Mouse (Mus musculus) stomach, postnatal 0 days (tissue): ENCODE measurements around the gene Acot13. TPM values are rescaled to one million over a fixed set of nuclear protein-coding genes. Genes with fewer than 3 reads are reported as not detected.

Source experiments
- ATAC-seq: fragments of 200-750 bp; cut with Nextera tagmentation; 2 replicates; pipeline ENCODE4 v1.8.0; 2017; ENCODE audit not compliant: low FRiP score, low TSS enrichment
- DNase-seq: peaks from one replicate; pipeline ENCODE4 v3.0.0-alpha.2; 2016; ENCODE audit warnings: low spot score
- H3K27ac ChIP-seq: fragments of 300-500 bp; sonication (generic); replicated peaks from 2 replicates; pipeline ENCODE4 v1.5.1; 2014; ENCODE audit warnings: mild to moderate bottlenecking, control low read depth
- H3K27me3 ChIP-seq: fragments of 300-500 bp; sonication (generic); 2 replicates; pipeline ENCODE4 v1.6.1; 2014; ENCODE audit warnings: low read length; ENCODE audit not compliant: control insufficient read depth, insufficient read depth
- H3K36me3 ChIP-seq: fragments of 300-500 bp; sonication (generic); 2 replicates; pipeline ENCODE4 v1.6.1; 2014; ENCODE audit warnings: low read length, mixed read lengths; ENCODE audit not compliant: control insufficient read depth, insufficient read depth
- H3K4me1 ChIP-seq: fragments of 300-500 bp; sonication (generic); replicated peaks from 2 replicates; pipeline ENCODE4 v1.6.1; 2014; ENCODE audit warnings: antibody characterized with exemption; ENCODE audit not compliant: control insufficient read depth, insufficient read depth
- H3K4me2 ChIP-seq: fragments of 300-500 bp; sonication (generic); replicated peaks from 2 replicates; pipeline ENCODE4 v1.6.1; 2014; ENCODE audit warnings: low read depth, mild to moderate bottlenecking, control low read depth, moderate library complexity
- H3K4me3 ChIP-seq: fragments of 300-500 bp; sonication (generic); 2 replicates; pipeline ENCODE4 v1.5.1; 2014; ENCODE audit warnings: low read depth, low read length, control low read depth
- H3K9ac ChIP-seq: fragments of 300-500 bp; sonication (generic); 2 replicates; pipeline ENCODE4 v1.6.1; 2014; ENCODE audit warnings: mild to moderate bottlenecking, low read length, control low read depth, mixed read lengths
- H3K9me3 ChIP-seq: fragments of 300-500 bp; sonication (generic); 2 replicates; pipeline ENCODE4 v1.6.1; 2016; ENCODE audit warnings: low read length; ENCODE audit not compliant: control insufficient read depth
- CTCF ChIP-seq: IDR thresholded peaks from 2 replicates; pipeline ENCODE4 v1.5.1; 2016; ENCODE audit warnings: antibody characterized with exemption, low read depth, mild to moderate bottlenecking, moderate library complexity
- EP300 ChIP-seq: optimal IDR thresholded peaks from 2 replicates; pipeline ENCODE3; 2016; ENCODE audit warnings: antibody characterized with exemption
- WGBS: fragments of 180-500 bp; shearing (Covaris S2); extraction: QIAGEN DNeasy Blood & Tissue Kit; methylation state at CpG from one replicate; pipeline ENCODE4 v1.1.7; 2014; 5-methylcytosine and 5-hydroxymethylcytosine counted together
- polyA plus RNA-seq: library from polyadenylated mRNA; unstranded; fragments of >200 nt; fragmentation: Nextera tagmentation; extraction: Ambion mirVana; gene quantifications from 2 replicates; pipeline ENCODE4 v1.2.1, GENCODE M21; 2015

The Acot13 gene
- 111 and 117 TPM in 2 replicates for polyA plus RNA-seq

- ATAC-seq: peak; percentile 98
- Histone ChIP-seq H3K27me3 (no peaks in the 10 kb centered on the region), H3K27ac (peak within 1 kb of the TSS; percentile 96), H3K36me3 (no peaks in the 10 kb centered on the region), H3K9ac (peak within 1 kb of the TSS; percentile 95), H3K4me1 (0 out of 2 replicates have a peak, but pooled peaks cover 3% of the 10 kb centered on the region), H3K4me3 (peak within 1 kb of the TSS; percentile 92), H3K9me3 (no peaks in the 10 kb centered on the region), H3K4me2 (peak within 1 kb of the TSS; percentile 85)
- WGBS: under 1% methylated on average over 74 of the region's 90 CpGs
- TF ChIP-seq CTCF: peak; percentile 45
- no peak for TF ChIP-seq EP300
- DNase-seq: peak; percentile 100
These were observed at the start of gene Acot13, which contains the start of gene Tdp2 for GRCm38 (mm10) chr13:24831353-24832130. Gene Acot13, minus strand, starts transcription at chr13:24831540. Gene Tdp2, plus strand, starts transcription at chr13:24831679.

- H3K4me3 ChIP-seq: no peak overlapping the region
- H3K4me1 ChIP-seq: no peaks in the 10 kb centered on the region
- no peak overlapping the region for H3K27ac ChIP-seq
- no peak for TF ChIP-seq EP300
- TF ChIP-seq CTCF: no peak
- H3K36me3 ChIP-seq: no peaks in the 10 kb centered on the region
- no peak overlapping the region for H3K9ac ChIP-seq
- no peak for ATAC-seq
- WGBS: 89% methylated on average over 5 of the region's 5 CpGs
- DNase-seq: no peak
- H3K4me2 ChIP-seq: no peak overlapping the region
- H3K27me3 ChIP-seq: no peaks in the 10 kb centered on the region
- H3K9me3 ChIP-seq: no peaks in the 10 kb centered on the region
These were observed 49.4 kb upstream of the Acot13 start for GRCm38 (mm10) chr13:24880704-24881103.

GRCm38 (mm10) chr13:24880208-24880607, 48.9 kb upstream of the Acot13 start:
- no peak overlapping the region for H3K27ac ChIP-seq
- no peaks in the 10 kb centered on the region for H3K9me3 ChIP-seq
- no peak overlapping the region for H3K9ac ChIP-seq
- no peak for TF ChIP-seq CTCF
- no peak for TF ChIP-seq EP300
- no peak for ATAC-seq
- H3K27me3 ChIP-seq: no peaks in the 10 kb centered on the region
- H3K4me1 ChIP-seq: no peaks in the 10 kb centered on the region
- DNase-seq: no peak
- no peak overlapping the region for H3K4me3 ChIP-seq
- H3K4me2 ChIP-seq: no peak overlapping the region
- H3K36me3 ChIP-seq: no peaks in the 10 kb centered on the region
- WGBS: 73% methylated on average over 6 of the region's 6 CpGs

GRCm38 (mm10) chr13:24879359-24880040, 48.2 kb upstream of the Acot13 start:
- Histone ChIP-seq H3K9me3 (no peaks in the 10 kb centered on the region), H3K36me3 (no peaks in the 10 kb centered on the region), H3K9ac (no peak overlapping the region), H3K27me3 (no peaks in the 10 kb centered on the region), H3K4me2 (no peak overlapping the region), H3K4me3 (no peak overlapping the region), H3K4me1 (no peaks in the 10 kb centered on the region), H3K27ac (no peak overlapping the region)
- ATAC-seq (peak; percentile 63), DNase-seq (peak; percentile 45)
- 70% methylated on average over 15 of the region's 15 CpGs for WGBS
- no peak for TF ChIP-seq EP300
- no peak for TF ChIP-seq CTCF

GRCm38 (mm10) chr13:24868233-24868632, 36.9 kb upstream of the Acot13 start:
- H3K9ac ChIP-seq: no peak overlapping the region
- ATAC-seq (no peak), DNase-seq (no peak)
- H3K4me2 ChIP-seq: no peak overlapping the region
- H3K36me3 ChIP-seq: no peaks in the 10 kb centered on the region
- no peak overlapping the region for H3K27ac ChIP-seq
- H3K27me3 ChIP-seq: no peaks in the 10 kb centered on the region
- TF ChIP-seq EP300: no peak
- no peak for TF ChIP-seq CTCF
- H3K4me3 ChIP-seq: no peak overlapping the region
- WGBS: 86% methylated on average over 7 of the region's 7 CpGs
- H3K4me1 ChIP-seq: no peaks in the 10 kb centered on the region
- no peaks in the 10 kb centered on the region for H3K9me3 ChIP-seq

GRCm38 (mm10) chr13:24867789-24868188, 36.4 kb upstream of the Acot13 start:
- Histone ChIP-seq H3K4me2 (no peak overlapping the region), H3K4me3 (no peak overlapping the region), H3K27ac (no peak overlapping the region), H3K9me3 (no peaks in the 10 kb centered on the region), H3K27me3 (no peaks in the 10 kb centered on the region), H3K9ac (no peak overlapping the region), H3K36me3 (no peaks in the 10 kb centered on the region), H3K4me1 (no peaks in the 10 kb centered on the region)
- ATAC-seq (no peak), DNase-seq (no peak)
- WGBS: 86% methylated on average over 10 of the region's 10 CpGs
- TF ChIP-seq EP300 (no peak), CTCF (no peak)
